Mouse (Mus musculus) liver, embryonic 11.5 days (tissue): Measurements from ENCODE around the gene Tcap. TPM values are rescaled to one million over a fixed set of nuclear protein-coding genes. Genes with fewer than 3 reads are reported as not detected.

ENCODE experiments used
- ATAC-seq: fragments of 200-750 bp; cut with Nextera tagmentation; replicated peaks from 2 replicates; pipeline ENCODE4 v1.8.0; 2017; ENCODE audit warnings: moderate number of reproducible peaks, mild to moderate bottlenecking, moderate TSS enrichment, moderate library complexity; ENCODE audit not compliant: low FRiP score
- DNase-seq: peaks from one replicate; pipeline ENCODE4 v3.0.0-alpha.2; 2017; ENCODE audit warnings: low spot score
- H3K27ac ChIP-seq: fragments of 300-500 bp; sonication (generic); 2 replicates; pipeline ENCODE4 v1.5.1; 2014; ENCODE audit warnings: mild to moderate bottlenecking, low read depth, low read length, control low read depth
- H3K27me3 ChIP-seq: fragments of 300-500 bp; sonication (generic); replicated peaks from 2 replicates; pipeline ENCODE4 v1.6.1; 2014; ENCODE audit warnings: low read length, mixed read lengths; ENCODE audit not compliant: control insufficient read depth, insufficient read depth
- H3K36me3 ChIP-seq: fragments of 300-500 bp; sonication (generic); 2 replicates; pipeline ENCODE4 v1.6.1; 2014; ENCODE audit warnings: mild to moderate bottlenecking, low read length, moderate library complexity, mixed read lengths; ENCODE audit not compliant: control insufficient read depth, insufficient read depth
- H3K4me1 ChIP-seq: fragments of 300-500 bp; sonication (generic); replicated peaks from 2 replicates; pipeline ENCODE4 v1.6.1; 2014; ENCODE audit warnings: low read length, mixed read lengths; ENCODE audit not compliant: control insufficient read depth, insufficient read depth
- H3K4me2 ChIP-seq: fragments of 300-500 bp; sonication (generic); 2 replicates; pipeline ENCODE4 v1.6.1; 2014; ENCODE audit warnings: mild to moderate bottlenecking, control low read depth, moderate library complexity
- H3K4me3 ChIP-seq: fragments of 300-500 bp; sonication (generic); 2 replicates; pipeline ENCODE4 v1.5.1; 2014; ENCODE audit warnings: low read depth, low read length, control low read depth
- H3K9ac ChIP-seq: fragments of 300-500 bp; sonication (generic); 2 replicates; pipeline ENCODE4 v1.6.1; 2014; ENCODE audit warnings: low read depth, low read length, control low read depth
- H3K9me3 ChIP-seq: fragments of 300-500 bp; sonication (generic); 2 replicates; pipeline ENCODE4 v1.6.1; 2016; ENCODE audit warnings: low read length, inconsistent platforms, mixed read lengths; ENCODE audit not compliant: control insufficient read depth
- WGBS: fragments of 180-500 bp; shearing (Covaris S2); extraction: QIAGEN DNeasy Blood & Tissue Kit; methylation state at CpG from one replicate; pipeline ENCODE4 v1.1.7; 2014; 5-methylcytosine and 5-hydroxymethylcytosine counted together
- polyA plus RNA-seq: library from polyadenylated mRNA; unstranded; fragments of >200 nt; fragmentation: Nextera tagmentation; extraction: Ambion mirVana; gene quantifications from 2 replicates; pipeline ENCODE4 v1.2.1, GENCODE M21; 2014

Gene Tcap
- 0.65 and 0.89 TPM in 2 replicates for polyA plus RNA-seq

DNA sequence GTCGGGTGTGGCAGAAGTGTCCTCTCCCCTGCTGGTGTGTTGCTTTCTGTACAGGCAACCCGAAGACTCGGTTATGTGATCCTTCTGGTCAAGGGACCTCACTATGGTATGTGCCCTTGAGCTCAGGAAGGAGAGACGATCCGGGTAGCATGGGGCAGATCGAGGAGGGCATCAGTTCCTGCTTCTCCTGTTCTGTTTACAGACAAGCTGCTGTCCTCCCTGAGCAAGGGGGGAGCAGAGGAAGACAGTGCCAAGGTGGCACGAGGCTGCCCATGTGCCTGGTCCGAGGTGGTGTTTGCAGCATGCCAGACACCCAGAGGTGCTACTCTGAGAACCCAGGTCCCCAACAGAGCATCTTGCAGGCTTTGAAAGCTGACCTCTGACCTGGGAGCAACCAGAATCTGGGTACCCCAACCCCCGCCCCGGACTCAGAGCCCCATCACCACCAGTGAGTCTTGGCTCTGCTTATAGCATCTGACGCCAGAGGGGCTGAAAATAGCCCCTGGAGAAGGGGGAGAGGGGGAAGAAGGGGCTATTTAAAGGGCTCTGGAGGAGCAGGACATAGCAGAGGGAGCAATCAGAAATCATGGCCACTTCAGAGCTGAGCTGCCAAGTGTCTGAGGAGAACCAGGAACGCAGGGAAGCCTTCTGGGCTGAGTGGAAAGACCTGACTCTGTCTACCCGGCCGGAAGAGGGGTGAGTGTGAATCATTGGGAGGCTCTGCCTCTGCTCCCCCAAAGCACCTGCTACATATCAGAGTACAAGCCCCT is at the start of gene Tcap:
TSS of gene Tcap (plus strand) at position 551 of the 770 bp plus-strand sequence.
- Histone ChIP-seq H3K9me3 (no peaks in the 10 kb centered on the region), H3K27ac (no peak within 1 kb of the TSS), H3K4me2 (no peak within 1 kb of the TSS), H3K4me3 (no peak within 1 kb of the TSS), H3K9ac (no peak within 1 kb of the TSS; the same call in 1 of the 2 replicates), H3K27me3 (peaks cover 53% of the 10 kb centered on the region), H3K4me1 (no peaks in the 10 kb centered on the region; the same call in 1 of the 2 replicates), H3K36me3 (peaks cover 3% of the 10 kb centered on the region)
- DNase-seq (no peak), ATAC-seq (no peak)
- WGBS = 57% methylated on average over 14 of the region's 14 CpGs

DNA sequence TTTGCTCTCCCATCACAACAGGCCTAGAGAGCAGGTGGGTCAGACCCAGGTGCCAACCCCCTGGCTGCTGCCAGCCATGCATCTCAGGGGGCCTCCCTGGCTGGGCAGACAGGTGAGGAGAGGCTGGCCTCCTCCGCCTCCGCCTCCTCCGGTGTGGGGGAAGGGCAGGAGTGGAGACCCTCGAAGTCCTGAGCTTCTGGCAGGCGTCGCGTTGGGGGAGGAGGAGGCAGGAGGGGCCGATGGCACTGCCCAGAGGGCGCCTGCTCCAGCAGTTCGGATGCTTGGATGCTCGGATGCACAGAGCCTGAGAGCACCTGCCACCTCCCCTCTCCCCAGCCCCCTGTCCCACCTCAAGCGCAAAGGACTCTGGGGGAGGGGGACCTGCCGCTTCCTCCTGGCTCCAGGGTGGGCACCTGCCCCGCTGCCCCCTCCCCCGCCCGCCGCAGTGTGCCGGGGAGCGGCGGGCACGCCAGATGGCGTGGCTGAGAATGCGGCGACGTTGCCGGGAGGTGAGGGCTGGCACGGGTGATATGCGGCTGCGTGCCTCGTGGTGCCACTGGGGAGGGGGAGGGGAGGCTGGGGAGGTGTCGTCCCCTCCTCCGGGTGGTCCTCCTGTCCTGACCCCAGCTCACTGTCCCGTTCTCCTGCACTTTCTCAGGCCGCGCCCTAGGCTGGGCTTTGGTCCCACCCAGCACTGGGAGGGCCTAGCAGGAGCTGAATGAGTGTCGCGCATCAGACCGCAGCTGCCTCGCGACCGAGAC is 49.5 kb upstream of the Tcap start:
- peaks cover 15% of the 10 kb centered on the region for H3K4me1 ChIP-seq
- DNase-seq (no peak), ATAC-seq (no peak; the same call in 1 of the 2 replicates)
- no peaks in the 10 kb centered on the region for H3K36me3 ChIP-seq
- H3K4me3 ChIP-seq = no peak overlapping the region
- no peak overlapping the region for H3K27ac ChIP-seq
- peak overlapping the region; percentile 10; the same call in 1 of the 2 replicates for H3K4me2 ChIP-seq
- H3K27me3 ChIP-seq = peaks cover 100% of the 10 kb centered on the region
- no peak overlapping the region for H3K9ac ChIP-seq
- no peaks in the 10 kb centered on the region for H3K9me3 ChIP-seq
- WGBS = 8% methylated on average over 34 of the region's 41 CpGs

DNA sequence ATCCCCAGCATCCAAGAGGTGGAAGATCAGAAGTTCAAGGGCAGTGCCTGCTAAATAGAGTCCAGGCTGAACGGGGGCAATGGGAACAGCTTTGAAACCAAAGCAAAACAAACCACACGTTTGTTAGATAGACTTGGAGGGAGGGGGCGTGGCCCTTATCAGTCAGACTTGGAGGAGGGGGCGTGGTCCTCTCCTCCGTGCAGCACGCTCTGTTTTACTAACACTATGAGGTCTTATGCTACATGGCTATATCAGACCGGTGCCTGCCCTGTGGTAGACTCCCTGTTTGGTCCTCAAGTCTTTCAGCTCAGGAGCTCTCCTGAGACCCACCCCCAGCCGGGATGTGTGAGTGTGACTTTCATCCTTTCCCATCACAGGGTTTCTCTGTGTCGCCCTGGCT is 48.4 kb upstream of the Tcap start:
- Histone ChIP-seq H3K4me1 (peaks cover 15% of the 10 kb centered on the region), H3K9me3 (no peaks in the 10 kb centered on the region), H3K36me3 (no peaks in the 10 kb centered on the region), H3K27ac (no peak overlapping the region), H3K4me2 (no peak overlapping the region), H3K4me3 (no peak overlapping the region), H3K9ac (no peak overlapping the region), H3K27me3 (peaks cover 100% of the 10 kb centered on the region)
- DNase-seq (no peak), ATAC-seq (no peak)
- 8% methylated on average over 9 of the region's 9 CpGs for WGBS

DNA sequence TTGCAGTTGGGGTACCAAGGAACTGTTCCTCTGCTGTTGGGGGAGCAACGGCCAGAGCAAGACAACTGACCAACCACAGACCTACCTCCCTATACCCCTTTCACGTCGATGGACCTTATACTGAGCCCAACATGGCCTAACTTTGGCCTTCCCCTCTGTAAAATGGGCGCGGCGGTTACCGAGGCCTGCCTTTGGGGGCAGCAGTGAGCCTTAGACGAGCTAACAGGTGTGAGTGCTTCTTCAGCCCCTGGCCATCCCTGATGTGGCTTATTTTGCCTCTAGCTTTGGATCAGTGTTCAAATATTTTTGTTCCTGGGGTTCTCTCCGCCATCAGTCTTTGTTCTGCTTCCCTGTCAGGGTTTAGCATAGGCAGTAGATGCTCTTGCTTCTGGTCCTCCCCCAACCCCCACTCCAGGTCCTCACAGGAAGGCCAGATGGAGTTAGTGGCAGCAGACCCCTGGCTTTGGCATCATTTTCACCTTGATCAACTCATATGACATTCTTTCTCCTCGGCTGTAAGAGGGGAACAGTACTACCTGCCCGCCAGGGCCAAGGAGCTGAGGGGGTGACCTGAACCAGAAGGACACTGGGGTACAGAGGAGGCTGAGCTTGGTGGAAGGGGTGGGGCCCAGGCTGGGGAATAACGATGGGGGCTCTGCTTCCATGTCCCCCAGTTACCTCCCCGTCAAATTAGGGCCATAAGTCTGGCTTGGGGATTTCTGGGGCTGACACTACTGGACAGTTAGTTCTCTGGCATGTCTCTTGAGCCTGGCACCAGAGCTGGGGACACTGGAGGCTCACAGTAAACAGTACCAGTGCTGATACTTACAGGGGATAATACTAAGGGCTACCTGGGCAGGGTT is 47.1 kb upstream of the Tcap start:
- no peak overlapping the region for H3K27ac ChIP-seq
- H3K27me3 ChIP-seq = peaks cover 98% of the 10 kb centered on the region
- ATAC-seq (no peak), DNase-seq (no peak)
- 17% methylated on average over 13 of the region's 13 CpGs for WGBS
- H3K36me3 ChIP-seq = no peaks in the 10 kb centered on the region
- no peaks in the 10 kb centered on the region for H3K9me3 ChIP-seq
- H3K4me2 ChIP-seq = no peak overlapping the region
- H3K4me1 ChIP-seq = peaks cover 15% of the 10 kb centered on the region
- no peak overlapping the region for H3K9ac ChIP-seq
- no peak overlapping the region for H3K4me3 ChIP-seq

DNA sequence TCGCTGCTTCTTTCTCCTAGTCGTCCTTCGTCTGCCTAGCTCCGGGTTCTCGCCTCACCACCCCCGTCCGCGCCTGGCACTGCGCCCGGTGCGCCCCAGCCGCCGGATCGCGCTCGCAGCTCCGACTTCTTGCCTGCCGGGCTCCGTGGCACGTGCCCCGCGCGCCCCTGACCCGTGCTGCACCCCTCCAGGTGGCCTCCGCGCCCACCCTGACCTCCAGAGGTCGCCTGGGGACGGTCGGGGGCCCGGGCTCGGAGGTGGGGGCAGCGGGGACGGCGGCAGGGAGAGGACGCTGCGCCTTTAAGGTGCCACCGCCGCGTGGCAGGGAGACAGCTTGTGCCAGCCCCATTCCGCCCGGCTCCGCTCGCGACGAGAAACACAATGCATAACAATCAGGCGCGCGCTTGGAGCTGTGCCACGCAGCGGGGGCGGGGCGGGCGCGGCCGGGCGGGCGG is 45.1 kb upstream of the Tcap start:
- 1% methylated on average over 39 of the region's 57 CpGs for WGBS
- no peak overlapping the region for H3K9ac ChIP-seq

DNA sequence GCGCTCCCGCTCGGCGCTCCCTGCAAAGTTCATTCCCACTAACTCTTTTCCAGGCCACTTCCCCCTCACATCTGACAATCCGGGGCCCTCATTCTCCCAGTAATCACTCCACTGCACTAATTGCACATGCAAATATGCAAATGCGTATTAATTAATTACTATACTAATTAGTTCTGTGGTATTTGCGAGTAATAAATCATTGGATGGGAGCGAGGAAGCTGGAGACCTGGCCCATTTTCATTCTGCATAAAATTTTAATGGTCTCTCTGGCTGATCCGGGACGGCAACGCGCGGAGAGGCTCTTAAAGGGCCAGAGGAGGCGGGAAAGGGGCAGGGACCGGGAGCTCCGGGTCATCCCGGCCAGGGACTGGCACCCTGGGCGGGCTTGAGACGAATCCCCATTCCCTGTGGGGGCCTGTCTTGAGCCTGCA is 44.5 kb upstream of the Tcap start:
- WGBS = under 1% methylated on average over 19 of the region's 19 CpGs
- H3K9me3 ChIP-seq = no peaks in the 10 kb centered on the region
- H3K4me1 ChIP-seq = peaks cover 19% of the 10 kb centered on the region
- DNase-seq (no peak), ATAC-seq (no peak)
- H3K4me3 ChIP-seq = peak overlapping the region; percentile 49
- peak overlapping the region; percentile 67 for H3K4me2 ChIP-seq
- H3K27ac ChIP-seq = no peak overlapping the region
- H3K9ac ChIP-seq = no peak overlapping the region
- H3K27me3 ChIP-seq = peaks cover 89% of the 10 kb centered on the region
- no peaks in the 10 kb centered on the region for H3K36me3 ChIP-seq

More for the DNA sequence above, 45.1 kb upstream of the Tcap start:
- no peaks in the 10 kb centered on the region for H3K36me3 ChIP-seq
- ATAC-seq (no peak), DNase-seq (no peak)
- peak overlapping the region; percentile 67 for H3K4me2 ChIP-seq
- no peak overlapping the region for H3K27ac ChIP-seq
- H3K4me3 ChIP-seq = peak overlapping the region; percentile 49
- H3K27me3 ChIP-seq = peaks cover 89% of the 10 kb centered on the region
- H3K9me3 ChIP-seq = no peaks in the 10 kb centered on the region
- peaks cover 19% of the 10 kb centered on the region for H3K4me1 ChIP-seq

DNA sequence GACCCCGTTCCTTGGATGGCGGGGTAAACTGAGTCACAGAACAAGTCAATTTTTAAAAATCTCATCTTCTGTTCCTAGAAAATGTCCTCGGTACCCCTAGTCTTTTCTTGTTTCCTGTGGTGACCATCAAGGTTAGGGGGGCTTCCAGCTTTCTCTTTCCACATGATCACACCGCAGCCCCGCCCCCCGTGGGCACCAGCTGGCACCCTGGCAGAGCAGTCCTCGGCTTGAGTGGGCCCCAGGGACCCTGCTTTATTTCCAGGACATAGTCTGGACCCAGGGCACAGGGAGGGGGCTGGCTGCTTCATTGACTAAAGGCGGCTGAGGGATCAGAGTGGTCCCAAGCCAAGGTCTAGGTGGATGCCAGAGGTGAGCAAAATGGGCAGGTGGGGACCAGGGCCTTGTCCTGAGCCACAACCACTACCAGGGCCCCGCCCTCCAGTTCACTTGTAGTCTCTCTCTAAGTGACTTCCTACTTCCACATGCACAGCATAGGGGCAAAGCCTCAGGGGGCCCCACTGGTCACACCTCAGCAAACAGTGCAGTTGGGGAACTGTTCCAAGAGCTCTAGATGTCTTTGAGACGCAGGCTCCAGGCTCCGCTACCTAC is 43.8 kb upstream of the Tcap start:
- no peak overlapping the region for H3K27ac ChIP-seq
- 9% methylated on average over 11 of the region's 11 CpGs for WGBS
- DNase-seq (no peak), ATAC-seq (no peak)
- no peak overlapping the region for H3K4me2 ChIP-seq
- peak overlapping the region; percentile 49; the same call in 1 of the 2 replicates for H3K4me3 ChIP-seq
- no peaks in the 10 kb centered on the region for H3K9me3 ChIP-seq
- peaks cover 85% of the 10 kb centered on the region for H3K27me3 ChIP-seq
- no peak overlapping the region for H3K9ac ChIP-seq
- H3K36me3 ChIP-seq = no peaks in the 10 kb centered on the region
- H3K4me1 ChIP-seq = peaks cover 13% of the 10 kb centered on the region

DNA sequence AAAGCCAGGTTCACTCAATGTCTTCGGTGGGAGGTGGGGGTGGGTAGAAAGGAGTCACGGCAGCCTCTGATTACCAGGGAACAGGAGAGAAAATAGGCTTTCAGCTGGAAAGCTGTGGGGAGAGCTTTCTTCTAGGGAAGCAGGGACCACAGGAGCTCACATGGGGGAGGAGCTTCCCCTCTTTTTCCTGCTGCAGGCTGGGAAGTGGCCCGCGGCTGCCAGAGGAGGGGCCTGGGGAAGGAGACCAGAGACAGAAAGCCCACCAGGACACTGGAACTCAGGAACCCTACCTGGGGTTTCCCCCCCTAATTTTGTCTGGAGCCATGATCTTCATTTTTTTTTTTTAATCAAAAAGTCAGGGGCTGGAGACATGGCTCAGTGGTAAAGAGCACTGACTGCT is 43.0 kb upstream of the Tcap start:
- DNase-seq (no peak), ATAC-seq (no peak)
- Histone ChIP-seq H3K27me3 (peaks cover 84% of the 10 kb centered on the region), H3K4me3 (no peak overlapping the region), H3K4me2 (no peak overlapping the region), H3K36me3 (no peaks in the 10 kb centered on the region), H3K27ac (no peak overlapping the region), H3K4me1 (peaks cover 12% of the 10 kb centered on the region), H3K9ac (no peak overlapping the region), H3K9me3 (no peaks in the 10 kb centered on the region)
- 12% methylated on average over 3 of the region's 4 CpGs for WGBS
